Mouse (Mus musculus) MN1 (cell line): ENCODE results near the gene Rer1.

ENCODE experiments used
- DNase-seq: peaks from one replicate; pipeline ENCODE4 v3.0.0-alpha.2; 2016; ENCODE audit warnings: low spot score

The Rer1 gene

GRCm38 (mm10) chr4:155024170-155025010, 61.8 kb downstream of the Rer1 start:
- DNase-seq: no peak
